Mouse (Mus musculus) urinary bladder, postnatal 14 days (tissue): ENCODE results near the gene Syp.

ENCODE experiments used
- DNase-seq: peaks from one replicate; pipeline ENCODE4 v3.0.0; 2021; ENCODE audit warnings: low spot score

Gene Syp

GRCm38 (mm10) chrX:7638401-7639091 lies at the start of gene Syp:
Gene Syp, plus strand, starts transcription at chrX:7638471.
- DNase-seq = peak; percentile 70

GRCm38 (mm10) chrX:7595371-7595770 lies 42.9 kb upstream of the Syp start:
- no peak for DNase-seq

DNA sequence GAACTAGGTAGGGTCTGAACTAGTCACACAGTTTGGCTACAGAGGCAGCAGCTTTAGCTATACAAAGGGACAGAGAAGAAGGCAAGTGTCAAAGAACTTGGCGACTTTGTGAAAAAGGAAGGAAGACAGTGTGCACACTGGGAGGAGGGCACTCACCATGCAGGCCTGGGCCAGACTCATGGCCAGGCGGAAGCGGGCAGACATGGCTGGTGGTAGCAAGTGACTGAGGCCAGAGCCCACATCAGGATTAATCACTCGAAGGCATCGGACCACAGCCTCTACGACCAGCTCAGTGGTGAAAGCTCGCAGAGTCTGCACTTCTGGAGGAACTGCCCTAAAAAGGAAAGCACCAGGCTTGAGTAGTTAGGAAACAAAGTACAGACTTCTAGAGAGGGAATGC lies 34.3 kb upstream of the Syp start:
- DNase-seq = no peak

- DNase-seq = peak; percentile 83
These were observed 33.2 kb upstream of the Syp start, which contains the start of gene Ccdc22 for GRCm38 (mm10) chrX:7604879-7605574. Gene Ccdc22, minus strand, starts transcription at chrX:7605517.

DNA sequence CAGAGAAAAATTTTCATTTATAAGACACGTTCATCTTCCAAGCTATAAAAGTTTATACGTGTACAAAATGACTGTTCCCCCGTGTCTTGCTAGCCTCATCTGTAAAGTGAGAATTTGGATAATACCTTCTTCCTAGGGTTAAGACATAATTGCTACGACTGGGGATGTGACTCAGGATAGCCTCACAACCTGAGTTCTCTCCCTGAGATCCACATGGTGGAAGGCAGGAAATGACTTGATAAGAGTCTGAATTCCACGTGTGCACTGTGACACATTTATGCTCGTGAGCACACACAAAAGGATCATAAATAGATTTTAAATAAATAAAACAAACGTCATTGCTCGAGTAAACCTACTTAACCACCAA lies 32.7 kb upstream of the Syp start:
- no peak for DNase-seq

DNA sequence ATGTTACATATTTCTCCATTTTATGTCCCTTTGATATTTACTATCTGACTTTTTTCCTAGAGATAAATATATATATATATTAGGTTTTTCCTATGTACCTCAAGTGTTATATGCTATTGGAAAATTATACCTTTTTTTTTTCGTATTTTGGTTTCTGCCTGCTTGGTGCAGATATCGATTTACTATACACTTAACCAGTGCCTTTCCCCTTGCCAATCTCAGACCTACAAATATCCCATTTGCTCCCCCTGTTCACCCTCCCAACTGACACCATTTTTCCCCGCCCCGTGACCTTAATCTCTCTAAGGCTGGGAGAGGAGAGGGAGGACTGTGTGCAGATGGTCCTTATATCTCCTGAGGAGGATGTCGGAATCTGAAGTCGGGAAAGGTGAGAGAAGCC lies 31.5 kb upstream of the Syp start, which contains the start of gene Cacna1f:
TSS of gene Cacna1f (plus strand) at position 301 of the 400 bp plus-strand sequence.
- no peak for DNase-seq

DNA sequence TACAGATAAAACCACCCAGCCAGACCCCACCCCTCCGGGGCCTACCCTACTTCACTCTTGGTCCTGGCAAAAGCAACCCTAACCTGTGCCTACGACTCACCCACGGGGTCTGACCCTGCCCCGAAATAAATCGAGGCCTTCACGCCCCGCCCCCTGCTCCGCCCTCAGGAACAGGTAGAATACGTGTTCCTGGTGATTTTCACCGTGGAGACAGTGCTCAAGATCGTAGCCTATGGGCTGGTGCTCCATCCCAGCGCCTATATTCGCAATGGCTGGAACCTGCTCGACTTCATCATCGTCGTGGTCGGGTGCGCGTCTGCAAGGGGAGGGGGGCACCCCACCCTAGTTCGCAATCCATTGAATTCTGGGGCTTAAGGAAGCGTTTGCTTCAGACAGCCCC lies 28.2 kb upstream of the Syp start:
- no peak for DNase-seq

DNA sequence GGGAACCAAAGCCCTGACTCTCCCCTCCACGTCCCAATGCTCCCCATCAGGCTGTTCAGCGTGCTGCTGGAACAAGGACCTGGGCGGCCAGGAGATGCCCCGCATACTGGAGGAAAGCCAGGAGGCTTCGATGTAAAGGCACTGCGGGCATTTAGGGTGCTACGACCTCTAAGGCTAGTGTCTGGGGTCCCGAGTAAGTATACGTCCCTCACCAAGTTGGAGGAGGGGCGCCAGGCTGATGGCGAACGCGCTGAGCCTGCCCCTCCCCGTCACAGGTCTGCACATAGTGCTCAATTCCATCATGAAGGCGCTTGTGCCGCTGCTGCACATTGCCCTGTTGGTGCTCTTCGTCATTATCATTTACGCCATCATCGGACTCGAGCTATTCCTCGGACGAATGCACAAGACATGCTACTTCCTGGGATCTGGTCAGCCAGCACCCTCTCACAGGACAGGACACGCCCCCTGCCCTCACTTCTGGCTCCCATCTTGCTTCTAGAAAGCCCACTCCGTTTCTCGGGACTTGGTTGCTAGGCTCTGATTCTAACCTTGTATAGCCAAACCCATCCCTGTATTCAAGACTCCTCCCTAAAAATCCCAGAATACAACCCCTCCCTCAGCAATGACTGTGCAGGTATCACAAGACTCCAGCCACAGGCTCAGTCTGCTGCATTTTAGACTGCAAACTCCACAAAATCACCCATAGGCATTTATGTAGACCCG lies 27.6 kb upstream of the Syp start:
- no peak for DNase-seq

DNA sequence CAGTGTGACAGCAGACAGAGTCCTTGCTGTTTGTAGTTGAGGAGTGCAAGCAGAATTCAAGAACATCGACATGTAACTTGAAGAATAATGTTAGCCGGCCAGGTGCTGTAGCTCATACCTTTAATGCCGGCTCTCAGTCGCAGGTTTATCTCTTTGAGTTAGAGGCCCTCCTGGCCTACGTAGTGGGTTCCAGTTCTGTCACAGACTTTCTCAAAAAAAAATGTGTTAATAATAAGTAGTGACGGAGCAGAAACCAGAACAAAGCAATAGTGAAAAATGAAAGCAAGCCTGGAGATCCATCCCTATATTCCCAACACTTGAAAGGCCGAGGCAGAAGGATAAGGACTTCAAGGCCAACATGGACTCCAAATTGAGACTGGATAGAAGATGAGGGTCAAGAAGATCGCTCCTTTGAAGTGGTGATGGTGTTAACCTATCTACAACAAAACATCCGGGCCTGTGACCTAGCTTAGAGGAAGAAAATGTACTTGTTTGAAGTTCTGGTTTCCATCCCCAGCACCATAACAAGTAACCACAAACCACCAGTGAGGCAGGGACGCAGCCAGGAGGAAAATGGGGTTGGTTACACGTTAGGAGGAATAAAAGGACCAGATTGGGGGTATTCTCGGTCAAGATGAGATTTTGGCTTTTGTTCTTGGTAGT lies 20.3 kb upstream of the Syp start:
- no peak for DNase-seq

- DNase-seq = no peak
These were observed 5.7 kb upstream of the Syp start for GRCm38 (mm10) chrX:7632560-7632959.

- no peak for DNase-seq
These were observed 3.2 kb upstream of the Syp start for GRCm38 (mm10) chrX:7635101-7635500.

- no peak for DNase-seq
These were observed 1.5 kb downstream of the Syp start for GRCm38 (mm10) chrX:7639536-7640325.

GRCm38 (mm10) chrX:7640785-7641184 lies 2.5 kb downstream of the Syp start:
- DNase-seq = no peak

DNA sequence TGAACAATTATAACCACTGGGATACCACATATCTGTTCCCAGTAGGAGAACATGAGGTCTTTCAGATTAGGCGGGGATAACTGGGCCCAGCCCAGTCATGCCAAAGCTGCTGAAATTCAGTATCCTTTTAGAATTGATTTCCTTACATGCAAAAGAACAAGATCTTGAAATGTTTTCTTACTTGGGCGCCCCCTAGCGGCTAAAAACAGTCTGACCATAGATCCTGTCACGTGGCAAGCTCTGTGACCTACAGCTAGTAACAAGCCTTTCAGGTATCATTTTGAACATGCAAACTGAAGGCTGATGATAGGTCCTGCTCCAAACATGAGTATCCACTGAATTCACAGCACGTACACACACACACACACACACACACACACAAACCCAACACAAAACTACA lies 7.1 kb downstream of the Syp start:
- DNase-seq = peak; percentile 78

GRCm38 (mm10) chrX:7648671-7649304 lies 10.5 kb downstream of the Syp start:
- DNase-seq = peak; percentile 82

GRCm38 (mm10) chrX:7657221-7657639 lies 19.0 kb downstream of the Syp start, which contains the start of gene Prickle3:
Gene Prickle3, plus strand, starts transcription at chrX:7657260.
- DNase-seq = peak; percentile 64

DNA sequence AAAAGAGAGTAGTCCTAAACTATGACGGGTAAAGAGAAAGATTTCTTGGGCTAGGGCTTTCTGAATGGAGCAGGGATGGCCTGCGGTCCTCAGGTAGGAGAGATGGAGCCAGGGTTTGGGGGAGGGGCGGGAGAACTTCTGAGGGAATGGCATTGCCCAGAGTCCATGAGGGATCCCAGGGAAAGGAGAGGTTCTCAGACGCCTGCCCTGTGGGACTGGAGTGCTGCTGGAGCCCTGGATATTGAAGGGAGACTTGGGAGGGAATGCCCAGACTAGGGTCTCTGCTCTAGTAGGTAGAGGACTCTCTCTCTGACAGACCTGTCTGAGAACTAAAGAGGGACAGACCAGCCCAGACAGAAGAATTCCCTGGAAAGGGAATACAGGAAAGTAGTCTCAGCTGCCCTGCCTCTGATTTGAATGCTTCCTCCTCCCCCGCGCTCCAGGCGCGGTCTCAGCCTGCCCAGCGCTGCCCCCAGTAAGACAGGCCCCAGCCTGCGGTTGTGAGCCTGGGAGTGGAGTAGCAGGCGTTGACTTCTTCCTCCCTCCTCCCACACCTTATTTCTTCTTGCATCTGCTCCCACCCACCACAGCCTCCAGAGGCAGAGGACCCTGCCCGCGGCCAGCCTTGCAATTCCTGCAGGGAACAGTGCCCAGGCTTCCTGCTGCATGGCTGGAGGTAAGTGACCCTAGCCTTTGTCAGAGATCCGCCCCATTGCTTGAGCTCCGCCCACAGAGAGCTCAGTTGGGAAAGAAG lies 19.9 kb downstream of the Syp start:
- DNase-seq = peak; percentile 56

GRCm38 (mm10) chrX:7658785-7659589 lies 20.7 kb downstream of the Syp start:
- DNase-seq = peak; percentile 47

DNA sequence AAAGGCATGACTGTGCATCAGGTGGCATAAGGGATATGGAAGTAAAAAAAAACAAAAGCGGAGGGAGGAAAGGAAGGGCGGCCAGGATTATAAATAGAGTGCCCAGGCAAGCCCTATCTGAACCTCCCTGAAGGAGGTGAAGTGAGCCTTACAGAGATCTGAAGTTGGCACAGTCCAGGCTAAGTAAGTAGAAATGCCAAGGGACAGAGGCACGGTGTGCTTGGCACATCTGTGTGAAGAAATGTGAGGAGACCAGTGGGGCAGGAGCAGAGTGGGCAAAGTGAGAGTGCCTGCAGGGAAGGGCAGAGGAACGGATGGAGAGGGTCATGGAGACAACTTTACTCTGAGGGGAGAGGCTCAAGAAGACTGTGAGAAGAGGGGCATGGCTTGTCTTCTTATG lies 22.8 kb downstream of the Syp start:
- DNase-seq = no peak
